Mouse (Mus musculus): Measurements from ENCODE around the gene Rap2c. TPM values are rescaled to one million over a fixed set of nuclear protein-coding genes. Genes with fewer than 3 reads are reported as not detected.

Gene Rap2c
- polyA plus RNA-seq, 1 experiment from 2014 or later = 32.5 TPM

- Histone ChIP-seq H3K9ac (ENCODE audit: low read depth, low read length) (no peak overlapping the region), H3K27me3 (ENCODE audit: control insufficient read depth, insufficient read depth, low read length) (peaks cover 4% of the 10 kb centered on the region; the same call in 1 of the 2 replicates), H3K4me3 (ENCODE audit: low read depth, low read length) (no peak overlapping the region), H3K4me1 (ENCODE audit: control insufficient read depth, insufficient read depth, low read length) (no peaks in the 10 kb centered on the region), H3K9me3 (replicated peaks; ENCODE audit: control insufficient read depth, low read length) (no peaks in the 10 kb centered on the region), H3K4me2 (no peak overlapping the region), H3K36me3 (ENCODE audit: control insufficient read depth, insufficient read depth, low read length) (no peaks in the 10 kb centered on the region), H3K27ac (ENCODE audit: low read depth, low read length) (no peak overlapping the region)
- no peak for ATAC-seq (replicated peaks; ENCODE audit: insufficient number of reproducible peaks, low FRiP score, low TSS enrichment)
- WGBS (ENCODE audit: insufficient replicate concordance) = 75% methylated on average over 6 of the region's 6 CpGs
These were observed 27.9 kb downstream of the Rap2c start for GRCm38 (mm10) chrX:50989940-50990339.

GRCm38 (mm10) chrX:50988581-50988980, 29.2 kb downstream of the Rap2c start:
- Histone ChIP-seq H3K4me3 (ENCODE audit: low read depth, low read length) (no peak overlapping the region), H3K4me2 (no peak overlapping the region)
- WGBS (ENCODE audit: insufficient replicate concordance) = 44% methylated on average over 1 of the region's 1 CpGs

GRCm38 (mm10) chrX:50978428-50978827, 39.4 kb downstream of the Rap2c start:
- Histone ChIP-seq H3K4me3 (ENCODE audit: low read depth, low read length) (no peak overlapping the region), H3K27me3 (ENCODE audit: control insufficient read depth, insufficient read depth, low read length) (no peaks in the 10 kb centered on the region), H3K36me3 (ENCODE audit: control insufficient read depth, insufficient read depth, low read length) (no peaks in the 10 kb centered on the region), H3K4me1 (ENCODE audit: control insufficient read depth, insufficient read depth, low read length) (no peaks in the 10 kb centered on the region), H3K9me3 (replicated peaks; ENCODE audit: control insufficient read depth, low read length) (no peaks in the 10 kb centered on the region), H3K27ac (ENCODE audit: low read depth, low read length) (no peak overlapping the region), H3K9ac (ENCODE audit: low read depth, low read length) (no peak overlapping the region), H3K4me2 (no peak overlapping the region)
- WGBS (ENCODE audit: insufficient replicate concordance) = 81% methylated on average over 2 of the region's 2 CpGs
- no peak for ATAC-seq (replicated peaks; ENCODE audit: insufficient number of reproducible peaks, low FRiP score, low TSS enrichment)

More at GRCm38 (mm10) chrX:50988581-50988980, 29.2 kb downstream of the Rap2c start:
- no peak for ATAC-seq (replicated peaks; ENCODE audit: insufficient number of reproducible peaks, low FRiP score, low TSS enrichment)
- no peaks in the 10 kb centered on the region for H3K9me3 ChIP-seq (replicated peaks; ENCODE audit: control insufficient read depth, low read length)
- H3K9ac ChIP-seq (ENCODE audit: low read depth, low read length) = no peak overlapping the region
- no peaks in the 10 kb centered on the region for H3K36me3 ChIP-seq (ENCODE audit: control insufficient read depth, insufficient read depth, low read length)
- H3K4me1 ChIP-seq (ENCODE audit: control insufficient read depth, insufficient read depth, low read length) = no peaks in the 10 kb centered on the region
- H3K27me3 ChIP-seq (ENCODE audit: control insufficient read depth, insufficient read depth, low read length) = peaks cover 4% of the 10 kb centered on the region; the same call in 1 of the 2 replicates
- no peak overlapping the region for H3K27ac ChIP-seq (ENCODE audit: low read depth, low read length)

- WGBS (ENCODE audit: insufficient replicate concordance) = 80% methylated on average over 4 of the region's 4 CpGs
- Histone ChIP-seq H3K27ac (ENCODE audit: low read depth, low read length) (no peak overlapping the region), H3K4me3 (ENCODE audit: low read depth, low read length) (no peak overlapping the region), H3K4me1 (ENCODE audit: control insufficient read depth, insufficient read depth, low read length) (peaks cover 5% of the 10 kb centered on the region; the same call in 1 of the 2 replicates), H3K9me3 (replicated peaks; ENCODE audit: control insufficient read depth, low read length) (no peaks in the 10 kb centered on the region), H3K4me2 (no peak overlapping the region), H3K36me3 (ENCODE audit: control insufficient read depth, insufficient read depth, low read length) (no peaks in the 10 kb centered on the region), H3K27me3 (ENCODE audit: control insufficient read depth, insufficient read depth, low read length) (no peaks in the 10 kb centered on the region; the same call in 1 of the 2 replicates), H3K9ac (ENCODE audit: low read depth, low read length) (no peak overlapping the region)
- ATAC-seq (replicated peaks; ENCODE audit: insufficient number of reproducible peaks, low FRiP score, low TSS enrichment) = no peak
These were observed 45.7 kb downstream of the Rap2c start for GRCm38 (mm10) chrX:50972145-50972544.

GRCm38 (mm10) chrX:50969907-50970306, 47.9 kb downstream of the Rap2c start:
- Histone ChIP-seq H3K9ac (ENCODE audit: low read depth, low read length) (no peak overlapping the region), H3K9me3 (replicated peaks; ENCODE audit: control insufficient read depth, low read length) (no peaks in the 10 kb centered on the region), H3K4me2 (no peak overlapping the region), H3K36me3 (ENCODE audit: control insufficient read depth, insufficient read depth, low read length) (no peaks in the 10 kb centered on the region), H3K27ac (ENCODE audit: low read depth, low read length) (no peak overlapping the region), H3K4me3 (ENCODE audit: low read depth, low read length) (no peak overlapping the region), H3K4me1 (ENCODE audit: control insufficient read depth, insufficient read depth, low read length) (peaks cover 5% of the 10 kb centered on the region; the same call in 1 of the 2 replicates), H3K27me3 (ENCODE audit: control insufficient read depth, insufficient read depth, low read length) (no peaks in the 10 kb centered on the region; the same call in 1 of the 2 replicates)
- 73% methylated on average over 5 of the region's 5 CpGs for WGBS (ENCODE audit: insufficient replicate concordance)
- no peak for ATAC-seq (replicated peaks; ENCODE audit: insufficient number of reproducible peaks, low FRiP score, low TSS enrichment)

GRCm38 (mm10) chrX:50968157-50968932, 49.5 kb downstream of the Rap2c start:
- peak overlapping the region; percentile 59 for H3K27ac ChIP-seq (ENCODE audit: low read depth, low read length)
- H3K9ac ChIP-seq (ENCODE audit: low read depth, low read length) = no peak overlapping the region
- ATAC-seq (replicated peaks; ENCODE audit: insufficient number of reproducible peaks, low FRiP score, low TSS enrichment) = no peak
- WGBS (ENCODE audit: insufficient replicate concordance) = 52% methylated on average over 10 of the region's 10 CpGs
- no peak overlapping the region for H3K4me2 ChIP-seq
- H3K4me1 ChIP-seq (ENCODE audit: control insufficient read depth, insufficient read depth, low read length) = peaks cover 5% of the 10 kb centered on the region; the same call in 1 of the 2 replicates
- no peak overlapping the region for H3K4me3 ChIP-seq (ENCODE audit: low read depth, low read length)
- H3K36me3 ChIP-seq (ENCODE audit: control insufficient read depth, insufficient read depth, low read length) = no peaks in the 10 kb centered on the region
- no peaks in the 10 kb centered on the region for H3K9me3 ChIP-seq (replicated peaks; ENCODE audit: control insufficient read depth, low read length)
- H3K27me3 ChIP-seq (ENCODE audit: control insufficient read depth, insufficient read depth, low read length) = no peaks in the 10 kb centered on the region; the same call in 1 of the 2 replicates

GRCm38 (mm10) chrX:50965157-50965556, 52.7 kb downstream of the Rap2c start:
- Histone ChIP-seq H3K27ac (ENCODE audit: low read depth, low read length) (no peak overlapping the region), H3K4me3 (ENCODE audit: low read depth, low read length) (no peak overlapping the region), H3K9me3 (replicated peaks; ENCODE audit: control insufficient read depth, low read length) (no peaks in the 10 kb centered on the region), H3K4me2 (no peak overlapping the region), H3K27me3 (ENCODE audit: control insufficient read depth, insufficient read depth, low read length) (no peaks in the 10 kb centered on the region; the same call in 1 of the 2 replicates), H3K4me1 (ENCODE audit: control insufficient read depth, insufficient read depth, low read length) (peaks cover 5% of the 10 kb centered on the region; the same call in 1 of the 2 replicates), H3K9ac (ENCODE audit: low read depth, low read length) (no peak overlapping the region), H3K36me3 (ENCODE audit: control insufficient read depth, insufficient read depth, low read length) (no peaks in the 10 kb centered on the region)
- ATAC-seq (replicated peaks; ENCODE audit: insufficient number of reproducible peaks, low FRiP score, low TSS enrichment) = no peak
- WGBS (ENCODE audit: insufficient replicate concordance) = 46% methylated on average over 3 of the region's 3 CpGs

- H3K27me3 ChIP-seq (ENCODE audit: control insufficient read depth, insufficient read depth, low read length) = no peaks in the 10 kb centered on the region
- no peaks in the 10 kb centered on the region for H3K36me3 ChIP-seq (ENCODE audit: control insufficient read depth, insufficient read depth, low read length)
- H3K9me3 ChIP-seq (replicated peaks; ENCODE audit: control insufficient read depth, low read length) = no peaks in the 10 kb centered on the region
- 35% methylated on average over 6 of the region's 6 CpGs for WGBS (ENCODE audit: insufficient replicate concordance)
- H3K4me2 ChIP-seq = no peak overlapping the region
- ATAC-seq (replicated peaks; ENCODE audit: insufficient number of reproducible peaks, low FRiP score, low TSS enrichment) = no peak
- no peak overlapping the region for H3K9ac ChIP-seq (ENCODE audit: low read depth, low read length)
- H3K4me1 ChIP-seq (ENCODE audit: control insufficient read depth, insufficient read depth, low read length) = no peaks in the 10 kb centered on the region
- H3K27ac ChIP-seq (ENCODE audit: low read depth, low read length) = no peak overlapping the region
- no peak overlapping the region for H3K4me3 ChIP-seq (ENCODE audit: low read depth, low read length)
These were observed 54.9 kb downstream of the Rap2c start for GRCm38 (mm10) chrX:50962955-50963354.
